Mouse (Mus musculus): Measurements from ENCODE around the gene Kif1c.
"Not testable (repeated sequence)": the region's sequence is repeated elsewhere in the genome, so short reads cannot be mapped to it uniquely, and the experiment has no call there.

DNA sequence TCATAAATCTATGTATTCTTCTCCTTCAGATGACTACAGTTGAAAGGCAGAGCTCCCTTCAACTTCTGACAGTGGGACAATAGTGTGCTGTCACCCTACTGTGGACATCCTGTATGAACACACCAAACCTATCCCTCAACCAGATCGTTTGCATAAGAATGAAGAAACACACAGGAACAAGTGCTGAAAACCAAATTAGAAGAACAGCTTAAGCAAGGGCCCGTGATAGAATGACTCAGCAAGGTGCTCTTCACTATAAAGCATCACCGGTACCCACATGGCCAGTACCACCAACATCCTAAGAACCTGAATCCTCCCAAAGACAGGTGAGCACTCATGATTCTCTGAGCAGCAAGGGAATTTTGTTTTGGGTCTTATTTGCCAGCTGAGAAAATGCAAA is 60.1 kb downstream of the Kif1c start:
- TF ChIP-seq GATA1 (IDR thresholded peaks at IDR 0.05; ENCODE audit: borderline replicate concordance, low read length); FLI1 (IDR thresholded peaks at IDR 0.05; ENCODE audit: low read length): not testable (repeated sequence)

Data from megakaryocyte, embryonic 14.5 days (primary cell).